Mouse (Mus musculus) G1E (cell line): ENCODE data around the gene BC048562. TPM values are rescaled to one million over a fixed set of nuclear protein-coding genes. Genes with fewer than 3 reads are reported as not detected.

Experiments
- ATAC-seq: 2 replicates; pipeline ENCODE4 v1.8.0; 2016; ENCODE audit warnings: mild to moderate bottlenecking; ENCODE audit not compliant: insufficient number of reproducible peaks, poor library complexity, low FRiP score, severe bottlenecking; ENCODE audit errors: extremely low read depth
- DNase-seq: peaks from one replicate; pipeline ENCODE4 v3.0.0; 2012; ENCODE audit warnings: low spot score
- H3K27me3 ChIP-seq: 2 replicates; pipeline ENCODE4 v1.6.1; 2012; ENCODE audit warnings: mild to moderate bottlenecking, low read length, inconsistent platforms; ENCODE audit not compliant: insufficient read depth
- H3K36me3 ChIP-seq: replicated peaks from 2 replicates; pipeline ENCODE3; 2012; ENCODE audit warnings: mild to moderate bottlenecking, inconsistent platforms
- H3K4me1 ChIP-seq: 2 replicates; pipeline ENCODE4 v1.6.1; 2012; ENCODE audit warnings: low read depth, low read length, inconsistent platforms, mixed read lengths; ENCODE audit not compliant: insufficient read depth
- H3K4me3 ChIP-seq: 2 replicates; pipeline ENCODE4 v1.5.1; 2012; ENCODE audit warnings: low read depth, mild to moderate bottlenecking, inconsistent platforms, low read length, moderate library complexity, mixed read lengths
- H3K9me3 ChIP-seq: replicated peaks from 2 replicates; pipeline ENCODE4 v1.6.1; 2012; ENCODE audit warnings: inconsistent platforms
- CTCF ChIP-seq: IDR thresholded peaks from 2 replicates; pipeline ENCODE4 v1.5.1; 2012; ENCODE audit warnings: low read depth, low read length, inconsistent platforms, mixed read lengths
- GATA1 ChIP-seq: IDR thresholded peaks from 2 replicates; pipeline ENCODE4 v1.6.1; 2012; ENCODE audit warnings: borderline replicate concordance, low read length, inconsistent platforms, mixed read lengths
- GATA2 ChIP-seq: IDR thresholded peaks from 2 replicates; pipeline ENCODE4 v1.6.1; 2012; ENCODE audit warnings: low read depth, low read length, inconsistent platforms, borderline replicate concordance
- POLR2AphosphoS5 ChIP-seq: IDR thresholded peaks from 2 replicates; pipeline ENCODE4 v1.6.1; 2012; ENCODE audit warnings: low read depth, low read length, inconsistent platforms; ENCODE audit not compliant: insufficient replicate concordance
- TAL1 ChIP-seq: conservative IDR thresholded peaks from 2 replicates; pipeline ENCODE4 v1.6.1; 2012; ENCODE audit warnings: low read depth, low read length, inconsistent platforms, mixed read lengths
- polyA plus RNA-seq: library from polyadenylated mRNA; stranded (reverse); fragments of >175 nt; gene quantifications from 2 replicates; pipeline ENCODE4 v1.2.3, GENCODE M21; 2012
- total RNA-seq, 2 experiments: library from RNA; stranded (forward) in 1 of 2; stranded (reverse) in 1 of 2; fragments of 200-1000 nt in 1 of 2; fragments of >200 nt in 1 of 2; fragmentation: Nextera tagmentation in 1 of 2; gene quantifications; 2 replicates each; pipeline ENCODE4 v1.2.3; 2014 to 2017

BC048562 gene
- total and polyA plus RNA-seq, 3 experiments, result 0.08 to 0.22 TPM; not detected in 1

- Histone ChIP-seq H3K4me1 (peaks cover 59% of the 10 kb centered on the region), H3K9me3 (no peaks in the 10 kb centered on the region), H3K36me3 (peaks cover 47% of the 10 kb centered on the region), H3K4me3 (peak within 1 kb of the TSS; percentile 88), H3K27me3 (no peaks in the 10 kb centered on the region)
- TF ChIP-seq POLR2AphosphoS5 (no peak), CTCF (no peak), GATA2 (no peak), GATA1 (no peak)
- peak; percentile 82 for ATAC-seq
- peak; percentile 77 for DNase-seq
Measured at GRCm38 (mm10) chr9:108460319-108461178, 24.3 kb downstream of the BC048562 start, which contains the start of gene Ccdc71. Gene Ccdc71, plus strand, starts transcription at chr9:108460527.

GRCm38 (mm10) chr9:108461181-108461631 lies 24.9 kb downstream of the BC048562 start, which contains the start of gene Klhdc8b:
Gene Klhdc8b, minus strand, starts transcription at chr9:108461581.
- H3K36me3 ChIP-seq, result peaks cover 52% of the 10 kb centered on the region
- DNase-seq (no peak), ATAC-seq (no peak)
- peak within 1 kb of the TSS; percentile 88 for H3K4me3 ChIP-seq
- TF ChIP-seq TAL1 (no peak), GATA1 (no peak), CTCF (no peak), GATA2 (no peak), POLR2AphosphoS5 (no peak)
- H3K9me3 ChIP-seq, result no peaks in the 10 kb centered on the region
- H3K4me1 ChIP-seq, result peaks cover 52% of the 10 kb centered on the region
- H3K27me3 ChIP-seq, result no peaks in the 10 kb centered on the region

DNA sequence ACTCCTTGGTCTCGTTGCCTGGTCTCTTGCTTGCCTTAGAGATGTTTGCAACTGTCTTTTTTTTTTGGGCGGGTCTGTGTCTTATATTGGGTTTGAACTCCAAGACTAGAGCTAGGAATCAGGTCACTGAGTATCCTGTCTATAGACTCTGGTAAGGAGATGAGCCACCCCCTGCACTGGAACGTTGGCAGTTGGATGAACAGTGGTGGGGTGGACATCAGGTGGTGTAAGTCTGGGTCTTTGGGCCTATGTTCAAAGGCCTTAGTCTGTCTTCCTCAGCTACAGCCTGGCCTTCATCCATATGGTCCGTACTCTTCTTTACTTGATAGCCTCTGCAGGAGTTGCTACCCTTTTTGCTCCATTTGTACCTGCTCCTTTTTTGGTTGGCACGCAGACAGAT lies 25.4 kb downstream of the BC048562 start:
- TF ChIP-seq POLR2AphosphoS5 (no peak), GATA2 (no peak), CTCF (no peak), GATA1 (no peak), TAL1 (no peak)

GRCm38 (mm10) chr9:108462192-108462591 lies 25.9 kb downstream of the BC048562 start:
- Histone ChIP-seq H3K4me3 (peak overlapping the region; percentile 88; the same call in 1 of the 2 replicates), H3K27me3 (no peaks in the 10 kb centered on the region), H3K36me3 (peaks cover 59% of the 10 kb centered on the region), H3K4me1 (peaks cover 47% of the 10 kb centered on the region), H3K9me3 (no peaks in the 10 kb centered on the region)
- DNase-seq (no peak), ATAC-seq (no peak)
- TF ChIP-seq GATA1 (no peak), POLR2AphosphoS5 (no peak), GATA2 (no peak), CTCF (no peak)

More for the DNA sequence above, 25.4 kb downstream of the BC048562 start:
- DNase-seq, result no peak
- peaks cover 48% of the 10 kb centered on the region for H3K4me1 ChIP-seq
- H3K36me3 ChIP-seq, result peaks cover 54% of the 10 kb centered on the region
- no peak for ATAC-seq
- H3K4me3 ChIP-seq, result peak overlapping the region; percentile 88
- H3K9me3 ChIP-seq, result no peaks in the 10 kb centered on the region
- no peaks in the 10 kb centered on the region for H3K27me3 ChIP-seq

DNA sequence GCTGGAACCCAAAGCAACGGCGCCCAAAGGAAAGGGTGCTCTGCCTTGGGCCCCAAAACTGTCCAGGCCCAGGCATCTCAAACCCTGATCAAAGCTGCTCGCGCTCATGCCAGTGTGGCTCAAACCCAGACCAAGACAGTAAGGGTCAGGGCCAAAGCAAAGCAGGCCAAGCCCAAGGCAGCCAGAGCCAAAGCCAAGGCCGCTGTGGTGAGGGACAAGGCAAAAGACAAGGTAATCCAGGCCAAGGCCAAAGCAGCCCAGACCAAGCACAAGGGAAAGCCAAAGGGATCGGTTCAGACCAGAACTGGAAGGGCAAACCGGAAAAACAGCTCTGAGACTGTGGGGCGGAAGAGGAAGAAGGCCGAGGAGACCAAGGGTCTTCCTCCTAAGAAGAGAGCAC lies 27.4 kb downstream of the BC048562 start:
- Histone ChIP-seq H3K9me3 (no peaks in the 10 kb centered on the region), H3K4me3 (no peak overlapping the region), H3K36me3 (peaks cover 57% of the 10 kb centered on the region), H3K27me3 (no peaks in the 10 kb centered on the region), H3K4me1 (peaks cover 41% of the 10 kb centered on the region)
- TF ChIP-seq TAL1, result no peak
- TF ChIP-seq POLR2AphosphoS5, result no peak
- no peak for TF ChIP-seq GATA1
- no peak for TF ChIP-seq CTCF
- TF ChIP-seq GATA2, result no peak
- no peak for ATAC-seq
- no peak for DNase-seq

DNA sequence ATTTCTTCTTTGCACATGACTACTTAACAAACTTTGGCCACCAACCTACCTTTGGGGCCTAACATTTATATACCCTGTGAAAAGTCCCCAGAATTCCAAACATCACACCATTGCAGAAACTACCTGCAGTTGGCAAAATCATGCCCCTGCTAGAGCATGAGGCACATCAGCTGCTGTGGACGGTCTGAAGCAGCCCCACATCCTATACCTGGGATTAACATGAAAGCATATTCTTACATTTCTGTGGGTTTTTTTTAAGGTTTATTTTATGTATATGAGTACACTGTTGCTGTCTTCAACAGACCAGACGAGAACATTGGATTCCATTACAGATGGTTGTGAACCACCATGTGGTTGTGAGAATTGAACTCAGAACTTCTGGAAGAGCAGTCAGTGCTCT lies 29.9 kb downstream of the BC048562 start:
- DNase-seq, result no peak
- Histone ChIP-seq H3K4me3 (no peak overlapping the region), H3K27me3 (no peaks in the 10 kb centered on the region; the same call in 1 of the 2 replicates), H3K9me3 (no peaks in the 10 kb centered on the region), H3K4me1 (peaks cover 25% of the 10 kb centered on the region), H3K36me3 (peaks cover 55% of the 10 kb centered on the region)
- TF ChIP-seq TAL1 (no peak), POLR2AphosphoS5 (no peak), GATA1 (no peak), CTCF (no peak)
- no peak for ATAC-seq
